Mouse (Mus musculus) liver, adult 2 months (tissue): ENCODE results near the gene Brd4.

Source experiments
- CTCF ChIP-seq: fragments of 200-500 bp; IDR thresholded peaks from 2 replicates; pipeline ENCODE4 v1.5.1; 2011; ENCODE audit warnings: low read depth, low read length, control low read depth
- POLR2A ChIP-seq: fragments of 200-500 bp; IDR thresholded peaks from 2 replicates; pipeline ENCODE4 v1.6.1; 2011; ENCODE audit warnings: low read length, control low read depth; ENCODE audit not compliant: insufficient read depth; ENCODE audit errors: extremely low read depth

DNA sequence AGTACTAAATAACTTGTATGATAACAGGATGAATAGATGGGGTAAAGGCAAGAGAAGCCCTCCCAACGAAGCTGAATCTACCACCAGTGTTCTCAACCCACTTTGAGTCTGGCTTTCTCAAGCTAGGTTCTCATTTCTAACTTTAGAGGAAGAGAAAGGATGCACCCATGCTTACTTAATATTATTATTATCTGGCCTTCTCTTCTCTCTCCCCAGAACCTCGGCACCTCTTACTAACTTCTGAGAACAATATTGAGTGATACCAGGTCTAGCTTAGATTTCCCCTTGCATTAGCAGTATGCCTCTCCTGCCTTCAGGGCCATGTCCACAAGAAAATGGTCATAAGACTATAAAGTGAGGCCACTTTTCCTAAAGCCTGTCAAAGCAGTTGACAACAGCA lies 16.4 kb downstream of the Brd4 start:
- TF ChIP-seq CTCF: no peak
- no peak for TF ChIP-seq POLR2A
